Mouse (Mus musculus): Measurements from ENCODE around the gene Wnk2. TPM values are rescaled to one million over a fixed set of nuclear protein-coding genes. Genes with fewer than 3 reads are reported as not detected.

Gene Wnk2
- total and polyA plus RNA-seq, 3 experiments, result 0.04 TPM; not detected in 2

GRCm38 (mm10) chr13:49192156-49192855 lies 44.5 kb upstream of the Wnk2 start:
- Histone ChIP-seq H3K27me3 (ENCODE audit: control insufficient read depth in 1 of 2, insufficient read depth in 2 of 2, low read length in 2 of 2) (no peaks in the 10 kb centered on the region), H3K9me3 (replicated peaks; ENCODE audit: insufficient read depth, low read length) (no peaks in the 10 kb centered on the region), H3K9ac (ENCODE audit: control insufficient read depth, low read depth, low read length, poor library complexity, severe bottlenecking) (no peak overlapping the region), H3K4me3 (ENCODE audit: control insufficient read depth in 1 of 2, insufficient read depth in 1 of 2, low read depth in 2 of 2, low read length in 2 of 2) (no peak overlapping the region), H3K4me1 (ENCODE audit: control insufficient read depth in 1 of 2, insufficient read depth in 2 of 2, low read length in 2 of 2) (peaks cover 0 to 12% of the 10 kb centered on the region in 2 experiments; a peak in 1 of 4 replicates), H3K79me2 (ENCODE audit: control insufficient read depth, insufficient read depth, low read length, poor library complexity) (no peaks in the 10 kb centered on the region), H3K27ac (ENCODE audit: control insufficient read depth, low read depth, low read length) (no peak overlapping the region), H3K36me3 (ENCODE audit: control insufficient read depth in 1 of 2, insufficient read depth in 2 of 2, low read length in 2 of 2) (peaks cover 0 to 8% of the 10 kb centered on the region in 2 experiments; a peak in 2 of 4 replicates)
- no peak for DNase-seq (ENCODE audit: low read depth, low spot score)
- TF ChIP-seq RAD21 (IDR thresholded peaks at IDR 0.05; ENCODE audit: low read depth, low read length), result no peak
- no peak for TF ChIP-seq ETS1 (IDR thresholded peaks at IDR 0.05; ENCODE audit: low read depth, low read length)
- TF ChIP-seq CTCF (IDR thresholded peaks at IDR 0.05 in 2 of 3, conservative IDR thresholded peaks at IDR 0.05 in 1 of 3; ENCODE audit: control insufficient read depth in 1 of 3, insufficient read depth in 1 of 3, low read depth in 2 of 3, low read length in 3 of 3, poor library complexity in 1 of 3, severe bottlenecking in 1 of 3), result no peak
- no peak for TF ChIP-seq TCF12 (IDR thresholded peaks at IDR 0.05; ENCODE audit: low read depth, low read length)
- TF ChIP-seq ZNF384 (IDR thresholded peaks at IDR 0.05; ENCODE audit: low read depth, low read length), result no peak
- TF ChIP-seq GATA1 (IDR thresholded peaks at IDR 0.05; ENCODE audit: low read depth, low read length), result no peak
- TF ChIP-seq RCOR1 (IDR thresholded peaks at IDR 0.05; ENCODE audit: low read depth, low read length), result no peak
- no peak for TF ChIP-seq ELF1 (IDR thresholded peaks at IDR 0.05; ENCODE audit: low read depth, low read length)
- no peak for TF ChIP-seq HCFC1 (IDR thresholded peaks at IDR 0.05; ENCODE audit: low read depth, low read length)
- TF ChIP-seq NELFE (IDR thresholded peaks at IDR 0.05; ENCODE audit: low read depth, low read length), result no peak
- no peak for TF ChIP-seq CHD2 (IDR thresholded peaks at IDR 0.05; ENCODE audit: low read length)

DNA sequence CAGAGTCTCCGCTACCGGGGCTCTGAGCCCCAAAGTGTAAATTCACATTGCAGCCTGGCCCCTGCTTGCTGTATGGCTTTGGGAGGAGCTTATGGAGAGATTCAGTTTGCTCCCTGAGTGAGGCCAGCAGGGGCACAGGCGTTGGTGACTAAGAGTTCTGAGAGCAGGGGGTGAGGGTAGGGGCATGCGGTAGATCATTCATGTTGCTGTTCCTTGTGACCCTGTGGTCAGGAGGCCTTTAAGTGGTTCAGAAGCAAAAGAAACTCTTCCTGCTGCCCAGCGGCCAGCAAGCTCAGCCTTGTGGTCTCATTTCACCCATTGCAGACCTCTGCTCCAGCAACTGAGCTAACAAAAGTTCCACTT lies 43.8 kb upstream of the Wnk2 start:
- H3K9me3 ChIP-seq (replicated peaks; ENCODE audit: insufficient read depth, low read length), result no peaks in the 10 kb centered on the region
- H3K27ac ChIP-seq (ENCODE audit: control insufficient read depth, low read depth, low read length), result no peak overlapping the region
- no peak overlapping the region for H3K4me3 ChIP-seq (ENCODE audit: control insufficient read depth in 1 of 2, insufficient read depth in 1 of 2, low read depth in 2 of 2, low read length in 2 of 2)
- TF ChIP-seq E2F4 (IDR thresholded peaks at IDR 0.05; ENCODE audit: borderline replicate concordance, low read depth, low read length) (no peak), ZC3H11A (IDR thresholded peaks at IDR 0.05; ENCODE audit: low read depth, low read length) (no peak), KAT2A (conservative IDR thresholded peaks at IDR 0.05; ENCODE audit: low read depth, low read length) (no peak), MAZ (IDR thresholded peaks at IDR 0.05; ENCODE audit: low read depth, low read length) (no peak), RAD21 (IDR thresholded peaks at IDR 0.05; ENCODE audit: low read depth, low read length) (no peak), TAL1 (IDR thresholded peaks at IDR 0.05; ENCODE audit: low read length) (no peak), MAX (IDR thresholded peaks at IDR 0.05; ENCODE audit: low read length) (no peak)
- peaks cover 0 to 15% of the 10 kb centered on the region in 2 experiments; a peak in 3 of 4 replicates for H3K4me1 ChIP-seq (ENCODE audit: control insufficient read depth in 1 of 2, insufficient read depth in 2 of 2, low read length in 2 of 2)
- H3K9ac ChIP-seq (ENCODE audit: control insufficient read depth, low read depth, low read length, poor library complexity, severe bottlenecking), result no peak overlapping the region
- H3K36me3 ChIP-seq (ENCODE audit: control insufficient read depth in 1 of 2, insufficient read depth in 2 of 2, low read length in 2 of 2), result peaks cover 0 to 11% of the 10 kb centered on the region in 2 experiments; a peak in 2 of 4 replicates
- H3K79me2 ChIP-seq (ENCODE audit: control insufficient read depth, insufficient read depth, low read length, poor library complexity), result no peaks in the 10 kb centered on the region; the same call in 1 of the 2 replicates
- H3K27me3 ChIP-seq (ENCODE audit: control insufficient read depth in 1 of 2, insufficient read depth in 2 of 2, low read length in 2 of 2), result no peaks in the 10 kb centered on the region
- DNase-seq (ENCODE audit: low read depth, low spot score), result no peak
